Mouse (Mus musculus): ENCODE measurements at regions not wholly inside any gene's neighbourhood (a gene's known extent, or its start where the extent isn't known, plus 50 kb on each side); places are given as distances from the start of the nearest gene placed in this dataset.

GRCm38 (mm10) chr15:25120441-25120840 is 293.1 kb downstream of the Basp1 start:
- no peak for DNase-seq (ENCODE audit: low spot score)

GRCm38 (mm10) chr15:25117980-25118379 is 295.6 kb downstream of the Basp1 start:
- no peak for DNase-seq (ENCODE audit: low spot score)

- no peak for DNase-seq (ENCODE audit: low spot score)
Observed at GRCm38 (mm10) chr15:25102727-25103126, 310.8 kb downstream of the Basp1 start.

DNA sequence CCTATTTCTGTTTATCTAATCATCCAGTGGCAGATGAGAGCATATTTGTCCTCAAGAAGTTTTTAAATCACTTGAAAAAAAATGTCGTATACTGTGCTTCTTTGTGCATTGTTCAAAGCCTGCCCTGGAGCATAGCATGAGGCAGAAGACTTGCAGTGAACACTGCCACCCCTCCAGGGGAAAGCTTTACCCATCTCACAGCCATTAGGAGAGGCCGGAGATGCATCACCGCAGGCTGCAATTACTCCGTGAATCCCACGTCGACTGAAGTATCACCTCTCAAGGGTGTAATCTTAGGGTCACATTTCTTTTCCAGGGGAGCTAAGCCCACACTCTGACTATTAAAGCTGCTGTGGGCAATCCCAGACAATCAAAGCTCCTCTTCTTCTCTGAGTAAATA is 319.8 kb downstream of the Basp1 start:
- no peak for DNase-seq (ENCODE audit: low spot score)

GRCm38 (mm10) chr15:25069701-25070100 is 343.9 kb downstream of the Basp1 start:
- no peak for DNase-seq (ENCODE audit: low spot score)

GRCm38 (mm10) chr15:25059347-25059746 is 354.2 kb downstream of the Basp1 start:
- DNase-seq (ENCODE audit: low spot score): no peak

DNA sequence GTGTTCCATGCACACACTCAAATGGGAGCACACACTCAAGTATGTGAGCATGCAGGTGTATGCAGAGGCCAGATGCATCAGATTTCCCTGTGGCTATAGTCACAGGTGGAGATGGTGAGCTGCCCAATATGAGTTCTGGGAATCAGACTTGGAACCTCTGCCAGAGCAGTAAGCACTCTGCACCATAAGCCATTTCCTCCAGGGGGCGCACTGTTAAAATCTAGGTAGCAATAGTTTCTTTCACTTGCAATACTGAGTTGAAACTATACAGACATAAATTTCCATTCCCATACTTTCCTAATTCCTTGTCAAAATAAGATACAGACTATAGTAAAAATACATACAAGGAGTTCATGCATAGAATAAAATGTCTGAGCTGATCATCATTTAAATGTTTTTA is 365.7 kb downstream of the Basp1 start:
- DNase-seq (ENCODE audit: low spot score): no peak

DNA sequence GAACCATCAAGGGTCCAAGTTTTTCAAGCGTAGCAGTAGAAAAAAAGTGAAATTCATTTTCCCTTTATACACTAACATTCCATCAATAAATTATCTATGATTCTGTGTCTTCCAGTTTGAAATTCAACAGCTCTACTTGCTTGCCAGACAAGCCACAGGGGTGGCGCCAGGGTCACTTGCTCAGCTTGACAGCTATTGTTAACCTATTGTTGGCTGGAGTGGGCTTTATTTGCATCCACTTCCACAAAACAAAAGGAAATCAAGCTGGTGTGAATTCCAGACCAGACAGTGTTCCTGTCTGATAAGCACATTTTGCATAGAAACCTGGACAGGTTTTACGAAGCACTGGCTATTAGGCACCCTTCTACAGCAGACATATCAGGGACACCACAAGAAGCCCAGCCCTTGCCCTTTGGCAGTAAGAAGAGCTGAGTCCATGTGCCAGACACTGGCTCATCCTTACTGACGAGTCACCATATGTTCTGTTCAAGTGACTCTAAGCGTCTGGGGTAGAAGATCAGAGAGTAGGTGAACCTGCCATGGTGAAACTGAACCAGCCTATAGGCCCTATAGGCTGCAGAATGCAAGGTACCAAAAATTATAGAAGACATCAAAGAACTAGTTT is 366.9 kb downstream of the Basp1 start:
- no peak for DNase-seq (ENCODE audit: low spot score)

DNA sequence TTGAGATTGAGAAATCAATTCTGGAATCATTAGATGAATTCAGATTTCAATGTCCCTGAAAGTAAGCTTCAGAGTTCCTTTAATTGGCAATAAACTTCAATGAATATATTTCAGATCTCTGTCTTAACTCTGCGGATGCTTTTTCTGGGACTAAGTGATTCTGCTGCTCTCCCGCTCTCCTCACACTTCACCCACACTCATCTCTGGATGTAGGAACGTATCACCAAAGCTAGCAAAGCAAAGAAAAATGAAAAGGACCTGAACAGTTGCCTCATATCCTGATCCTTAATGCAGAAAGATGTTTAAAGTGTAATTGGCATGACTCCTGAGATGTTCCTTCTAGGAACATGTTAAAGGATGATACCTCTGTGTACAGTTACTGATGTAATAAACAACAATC is 377.3 kb downstream of the Basp1 start:
- DNase-seq (ENCODE audit: low spot score): no peak

DNA sequence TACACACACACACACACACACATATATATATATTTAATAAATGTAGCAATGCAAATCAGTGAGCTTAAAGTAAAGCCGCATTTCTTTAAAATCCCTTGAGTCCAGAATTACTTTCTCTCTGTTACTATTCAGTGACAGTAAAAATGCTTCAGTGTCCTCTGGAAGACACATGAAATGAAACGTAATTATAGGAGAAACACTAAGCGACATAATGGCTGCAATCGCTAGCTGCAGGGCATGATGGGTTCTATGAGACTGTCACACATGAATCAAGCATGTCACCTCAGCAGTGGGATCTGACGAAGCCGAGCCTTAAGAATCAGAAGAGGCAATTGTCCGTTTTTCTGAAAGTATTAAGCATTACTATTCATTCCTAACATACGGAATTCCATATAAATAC is 385.7 kb downstream of the Basp1 start:
- no peak for DNase-seq (ENCODE audit: low spot score)

DNA sequence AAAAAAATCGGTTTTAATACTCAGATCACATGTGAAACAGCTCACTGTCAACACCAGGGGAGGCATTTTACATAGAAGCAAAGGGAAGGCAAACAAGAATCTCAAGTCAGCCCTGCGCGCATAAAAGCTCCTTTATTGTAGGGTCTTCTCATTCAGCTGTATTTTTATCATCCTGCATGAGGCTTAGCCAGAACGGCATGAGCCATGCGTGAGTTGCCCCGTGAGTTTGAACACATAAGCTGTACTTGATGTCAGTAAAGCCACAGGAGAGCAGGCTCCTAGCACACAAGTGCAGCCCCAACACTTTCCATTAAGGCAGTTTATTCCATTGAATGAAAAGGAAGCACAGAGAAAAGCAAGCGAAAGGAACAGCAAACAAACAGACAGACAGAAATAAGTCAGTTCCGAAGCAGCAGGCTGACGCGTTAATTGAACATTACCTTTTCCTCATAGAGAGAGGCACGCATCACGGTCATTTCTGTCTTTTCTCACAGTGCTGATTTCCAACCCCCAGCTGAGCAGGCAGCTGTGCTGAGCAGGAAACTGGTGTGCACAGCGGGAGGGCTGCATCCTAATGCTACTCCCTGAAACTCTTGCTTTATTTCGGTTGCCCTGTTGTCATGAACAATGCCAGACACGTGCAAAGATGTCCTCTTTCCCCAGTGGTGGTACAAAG is 386.6 kb downstream of the Basp1 start:
- DNase-seq (ENCODE audit: low spot score): no peak

DNA sequence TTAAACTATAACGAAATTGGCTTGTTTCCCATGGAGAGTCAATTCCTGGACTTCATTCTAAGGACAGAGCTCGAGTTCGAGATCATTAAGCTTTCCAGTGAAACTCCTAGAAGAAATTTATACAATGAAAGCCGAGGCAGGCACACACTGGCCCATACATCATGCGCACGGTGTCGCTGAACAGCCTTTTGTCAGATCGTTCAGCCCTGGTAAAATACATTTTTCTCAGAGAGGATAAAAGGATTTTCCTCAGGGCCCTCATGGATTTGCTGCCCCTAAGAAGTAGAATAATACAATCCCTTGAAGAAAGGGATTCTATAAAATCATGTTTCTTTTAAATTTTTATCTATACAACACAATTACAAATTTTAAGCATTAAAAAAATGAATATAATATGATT is 387.2 kb downstream of the Basp1 start:
- DNase-seq (ENCODE audit: low spot score): no peak

DNA sequence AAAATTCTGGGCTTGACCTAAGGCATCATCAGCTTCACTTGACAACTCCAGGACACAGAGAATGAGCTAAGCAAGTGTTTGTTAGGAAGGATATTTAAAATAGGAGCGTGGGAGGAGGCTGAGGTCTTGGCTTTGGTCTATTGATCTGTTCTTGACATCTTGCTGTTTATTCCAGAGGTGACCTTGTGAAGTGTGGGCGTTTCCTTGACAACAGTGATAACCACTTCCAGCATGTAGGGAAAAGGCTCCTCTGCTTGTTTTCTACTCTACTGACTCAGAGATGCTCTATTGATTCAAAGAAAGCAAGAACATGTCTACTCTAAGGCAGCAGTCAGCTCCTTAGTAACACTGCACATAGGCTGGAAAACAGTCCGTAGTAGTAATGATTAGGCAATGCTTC is 392.6 kb downstream of the Basp1 start:
- peak; percentile 8 for DNase-seq (ENCODE audit: low spot score)

DNA sequence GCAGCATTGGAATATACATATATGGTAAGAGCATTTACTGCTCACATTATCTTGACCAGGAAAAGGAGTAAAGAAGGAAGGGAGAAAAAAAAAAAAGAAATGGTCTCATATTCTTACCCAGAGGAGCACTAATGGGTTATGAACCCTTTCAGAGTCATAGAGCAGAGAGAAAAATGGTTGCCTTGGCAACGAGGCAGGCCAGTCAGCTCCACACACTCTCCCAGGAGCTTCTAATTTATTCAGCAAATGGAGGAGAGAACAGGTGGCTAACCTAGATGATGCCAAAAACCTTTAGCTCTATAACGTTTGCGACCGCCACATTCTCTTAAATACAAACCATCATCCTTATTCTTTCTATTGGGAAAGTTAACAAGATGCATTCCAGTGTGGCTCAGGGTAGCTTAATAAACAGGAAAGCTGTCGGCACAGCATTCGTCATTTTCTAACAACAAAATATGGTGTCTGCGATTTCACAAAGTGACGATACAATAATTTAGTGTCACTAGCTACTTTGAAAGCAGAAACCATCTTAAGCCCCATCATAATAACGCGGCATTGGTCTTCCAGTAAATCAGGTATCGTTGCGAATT is 394.1 kb downstream of the Basp1 start:
- no peak for DNase-seq (ENCODE audit: low spot score)

DNA sequence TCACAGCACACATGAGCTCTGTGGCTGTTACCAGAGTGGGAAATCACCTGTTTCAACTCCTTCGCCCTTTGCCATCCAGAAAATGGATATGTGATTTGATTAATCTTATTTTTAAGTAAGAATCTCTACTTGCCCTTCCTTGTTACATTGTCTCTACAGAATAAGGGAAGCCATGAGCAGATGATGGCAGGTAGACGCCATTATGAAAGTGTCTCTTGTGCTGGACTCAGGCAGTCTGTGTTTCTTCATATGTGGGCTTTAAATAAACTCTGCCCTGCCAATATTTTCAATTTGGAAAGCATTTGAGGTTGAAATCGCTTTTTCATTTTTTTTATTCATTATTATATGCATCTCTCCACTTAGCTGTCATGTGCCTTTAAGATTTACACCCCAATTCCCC is 394.6 kb downstream of the Basp1 start:
- DNase-seq (ENCODE audit: low spot score): no peak

DNA sequence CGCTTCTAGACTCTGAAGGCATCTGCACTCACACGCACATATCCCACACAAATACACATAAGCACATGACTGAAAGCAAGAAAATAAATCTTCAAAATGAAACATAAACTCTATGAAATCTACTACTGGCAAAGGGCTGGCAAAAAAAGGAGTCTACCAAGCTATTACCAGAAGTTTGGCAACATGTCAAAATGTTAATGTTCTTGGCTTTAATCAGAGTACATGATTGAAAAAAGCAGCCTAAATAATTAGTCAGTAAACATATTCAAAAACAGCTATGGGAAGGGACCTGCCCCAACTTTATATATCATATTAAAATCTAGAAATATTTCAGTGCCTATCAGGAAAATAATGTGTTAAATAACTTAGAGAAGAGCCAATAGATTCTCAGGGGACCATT is 405.8 kb downstream of the Basp1 start:
- no peak for DNase-seq (ENCODE audit: low spot score)

- DNase-seq (ENCODE audit: low spot score): no peak
Observed at GRCm38 (mm10) chr15:25000171-25000570, 413.4 kb downstream of the Basp1 start.

DNA sequence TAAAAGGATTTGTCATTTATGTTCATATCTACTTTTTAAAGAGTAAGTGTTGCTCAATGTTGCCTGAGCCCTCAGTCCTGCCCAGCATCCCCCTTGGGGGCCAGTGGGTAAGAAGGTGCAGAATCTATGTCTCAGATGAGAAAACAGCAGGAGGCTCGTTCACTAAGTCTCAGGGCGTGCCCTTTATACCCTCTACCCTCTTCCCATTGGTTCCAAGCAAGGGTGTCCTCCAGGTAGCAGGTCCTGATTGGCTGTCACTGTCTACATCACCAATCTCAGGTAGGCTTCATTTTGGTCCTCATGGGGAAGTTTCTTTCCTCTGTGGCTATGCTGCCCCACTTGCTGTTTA is 420.3 kb downstream of the Basp1 start:
- DNase-seq (ENCODE audit: low spot score): no peak

DNA sequence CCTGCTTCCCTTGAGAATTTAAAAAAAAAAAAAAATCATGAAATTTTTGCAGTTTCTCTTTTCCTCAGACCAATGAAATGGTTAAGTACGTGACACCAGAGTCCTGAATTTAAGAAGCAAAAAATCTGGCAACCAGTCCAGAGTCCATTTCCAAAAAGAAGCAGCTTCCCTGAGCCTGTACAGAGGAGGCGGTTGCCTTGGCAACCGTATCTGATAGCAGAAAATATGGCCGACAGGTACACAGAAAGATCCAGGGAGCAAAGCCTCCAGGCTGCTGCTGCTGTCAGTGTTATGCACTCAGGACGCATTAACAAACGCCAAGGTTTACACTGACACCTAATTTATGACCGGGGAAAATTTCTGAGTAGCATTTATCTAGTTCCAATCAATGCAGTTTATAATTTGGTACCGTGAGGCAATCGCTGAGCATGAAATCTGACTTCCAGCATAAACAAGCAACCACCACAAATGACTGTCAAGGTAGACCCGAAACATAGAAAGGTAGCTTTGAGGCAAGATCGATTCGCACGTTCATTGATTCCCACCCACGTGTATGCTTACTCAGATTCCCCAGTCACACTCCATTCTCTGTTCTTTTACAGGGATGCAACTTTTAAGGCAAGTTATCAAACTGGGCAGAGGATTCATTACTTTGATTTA is 420.8 kb downstream of the Basp1 start:
- no peak for DNase-seq (ENCODE audit: low spot score)

DNA sequence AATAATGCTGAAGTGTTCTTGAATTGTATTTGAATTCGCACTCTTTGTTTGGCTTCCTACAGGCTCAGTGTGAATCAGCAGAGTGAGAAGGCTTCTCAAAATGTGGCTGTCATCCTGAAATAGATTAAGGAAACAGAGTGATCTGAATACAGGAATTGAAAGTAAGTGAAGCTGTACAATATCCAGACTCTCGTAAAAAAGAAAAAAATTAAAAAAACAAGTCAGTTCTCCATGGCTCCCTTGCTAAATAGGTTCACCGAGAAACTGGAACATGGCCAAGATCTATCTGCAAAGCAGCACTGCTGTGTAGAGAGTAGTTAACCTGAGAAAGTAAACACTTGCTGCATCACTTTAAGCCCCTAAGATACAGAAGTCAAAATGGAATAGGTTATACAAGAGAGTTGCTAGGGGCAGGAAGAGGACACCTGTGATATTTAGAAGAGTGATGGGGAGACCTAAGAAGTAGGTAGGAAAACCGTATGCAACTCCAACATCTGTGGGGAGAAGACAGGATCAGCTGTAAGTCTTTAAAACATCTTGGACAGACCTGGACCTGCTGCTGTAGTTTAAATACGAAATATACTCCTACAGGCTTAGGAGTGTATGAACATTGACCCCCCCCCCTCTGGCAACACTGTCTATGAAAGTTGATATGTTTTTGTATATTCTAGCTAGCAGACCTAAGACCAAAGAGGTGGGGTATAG is 423.3 kb downstream of the Basp1 start:
- no peak for DNase-seq (ENCODE audit: low spot score)

GRCm38 (mm10) chr15:24980841-24981240 is 432.7 kb downstream of the Basp1 start:
- no peak for DNase-seq (ENCODE audit: low spot score)

GRCm38 (mm10) chr15:24972020-24972419 is 441.5 kb downstream of the Basp1 start:
- DNase-seq (ENCODE audit: low spot score): no peak

GRCm38 (mm10) chr15:24969391-24969812 is 444.2 kb downstream of the Basp1 start:
- DNase-seq (ENCODE audit: low spot score): no peak

Data from testis, postnatal 14 days (tissue).